Mouse (Mus musculus): ENCODE measurements at regions not wholly inside any gene's neighbourhood (a gene's known extent, or its start where the extent isn't known, plus 50 kb on each side); places are given as distances from the start of the nearest gene placed in this dataset.

DNA sequence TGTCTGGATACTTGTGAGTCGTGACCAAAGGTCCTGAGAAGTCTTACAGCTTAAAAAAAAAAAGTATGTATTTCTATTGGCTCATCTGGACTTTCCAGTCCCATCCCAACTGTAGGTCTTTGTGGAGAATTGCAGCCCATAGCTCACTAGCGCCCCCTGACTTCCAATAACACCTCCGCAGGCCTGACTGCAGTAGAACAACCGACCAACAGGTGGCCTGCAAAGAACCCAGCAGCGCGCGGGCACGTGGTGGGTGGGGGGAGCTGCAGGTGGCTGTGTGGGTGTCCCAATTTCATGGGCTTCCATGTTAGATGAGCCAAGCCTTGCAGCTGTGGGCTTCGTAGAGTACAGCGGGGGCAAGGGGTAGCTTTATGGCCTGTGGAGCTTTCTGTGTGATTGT is 178.7 kb upstream of the Spdye4c start:
- peak; percentile 90 for TF ChIP-seq CTCF (IDR thresholded peaks at IDR 0.05; ENCODE audit: control insufficient read depth, insufficient read depth, insufficient replicate concordance, low read depth, low read length)
- no peak for TF ChIP-seq POLR2A (IDR thresholded peaks at IDR 0.05; ENCODE audit: control insufficient read depth, low read depth, low read length)
